Mouse (Mus musculus) lung, adult 2 months (tissue): Measurements from ENCODE around the gene Mrpl4. TPM values are rescaled to one million over a fixed set of nuclear protein-coding genes. Genes with fewer than 3 reads are reported as not detected.

Source experiments
- DNase-seq: peaks from one replicate; pipeline ENCODE4 v3.0.0; 2022
- H3K4me1 ChIP-seq: fragments of 200-500 bp; 2 replicates; pipeline ENCODE4 v1.6.1; 2011; ENCODE audit warnings: low read length; ENCODE audit not compliant: control insufficient read depth, insufficient read depth
- H3K4me3 ChIP-seq: fragments of 200-500 bp; replicated peaks from 2 replicates; pipeline ENCODE3; 2011; ENCODE audit warnings: low read depth, mild to moderate bottlenecking, control low read depth, low read length; ENCODE audit errors: extremely low read depth
- CTCF ChIP-seq: fragments of 200-500 bp; IDR thresholded peaks from 2 replicates; pipeline ENCODE4 v1.5.1; 2011; ENCODE audit warnings: mild to moderate bottlenecking, low read length, control low read depth; ENCODE audit not compliant: insufficient read depth
- POLR2A ChIP-seq: fragments of 200-500 bp; IDR thresholded peaks from 2 replicates; pipeline ENCODE4 v1.6.1; 2011; ENCODE audit warnings: low read depth, mild to moderate bottlenecking, control low read depth, low read length, borderline replicate concordance; ENCODE audit errors: extremely low read depth
- WGBS: fragments of 180-500 bp; shearing (Covaris S2); methylation state at CpG from one replicate; pipeline ENCODE4 v1.1.7; 2018; 5-methylcytosine and 5-hydroxymethylcytosine counted together
- polyA plus RNA-seq: library from polyadenylated mRNA; depleted of rRNA; stranded (reverse); fragments of >200 nt; gene quantifications from 2 replicates; pipeline ENCODE4 v1.2.3, GENCODE M21; 2012

Mrpl4 gene
- polyA plus RNA-seq, 1 experiment, result 130 TPM

DNA sequence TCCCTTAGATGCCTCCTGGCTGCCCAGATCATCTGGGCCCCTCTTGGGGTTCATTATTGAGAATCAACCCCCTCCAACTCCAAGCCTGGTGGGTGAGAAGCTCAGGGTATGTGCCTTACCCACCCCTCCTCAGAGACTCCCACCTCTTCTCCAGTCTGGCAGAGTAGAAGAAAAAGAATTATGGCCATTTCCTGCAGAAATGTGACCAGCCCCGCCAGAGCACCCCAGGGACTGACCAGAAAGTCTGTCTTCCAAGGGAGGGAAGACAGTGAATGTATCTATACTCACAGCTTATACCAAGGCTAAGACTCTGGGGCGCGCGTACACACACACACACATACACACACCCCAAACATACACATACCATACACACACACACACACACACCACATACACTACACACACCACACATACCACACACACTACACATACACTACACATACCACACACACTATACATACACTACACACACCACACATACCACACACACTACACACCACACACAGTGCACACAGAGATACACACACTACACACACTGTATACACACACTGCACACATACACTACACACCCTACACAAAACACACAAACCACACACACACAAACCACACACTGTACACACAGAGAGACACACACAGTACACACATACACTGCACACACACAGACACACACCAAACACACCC is 29.4 kb upstream of the Mrpl4 start:
- 69% methylated on average over 4 of the region's 4 CpGs for WGBS
- no peak for DNase-seq
- no peak for TF ChIP-seq CTCF
- TF ChIP-seq POLR2A, result no peak
- H3K4me3 ChIP-seq, result peak overlapping the region; percentile 4
- H3K4me1 ChIP-seq, result peaks cover 21% of the 10 kb centered on the region

DNA sequence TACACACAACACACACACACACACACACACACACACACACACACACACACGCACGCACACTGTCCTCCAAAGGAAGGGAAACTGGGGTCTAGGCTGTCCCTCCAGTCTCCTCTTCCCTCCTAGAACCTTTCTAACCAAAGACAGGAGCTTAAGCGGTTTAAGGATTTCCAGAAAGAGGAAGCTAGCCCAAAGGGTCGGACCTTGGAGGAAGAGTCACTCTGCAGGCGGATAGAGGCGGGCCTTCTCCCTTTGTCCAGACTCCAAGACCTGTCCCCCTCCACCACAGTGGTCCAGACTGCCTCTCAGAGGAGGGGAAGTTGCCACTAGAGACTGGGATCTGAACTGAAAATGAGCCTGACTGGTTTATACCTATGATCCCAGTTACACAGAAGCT is 28.9 kb upstream of the Mrpl4 start:
- WGBS, result 38% methylated on average over 6 of the region's 6 CpGs
- TF ChIP-seq POLR2A (no peak), CTCF (no peak)
- H3K4me1 ChIP-seq, result peaks cover 21% of the 10 kb centered on the region
- H3K4me3 ChIP-seq, result peak overlapping the region; percentile 4
- no peak for DNase-seq

DNA sequence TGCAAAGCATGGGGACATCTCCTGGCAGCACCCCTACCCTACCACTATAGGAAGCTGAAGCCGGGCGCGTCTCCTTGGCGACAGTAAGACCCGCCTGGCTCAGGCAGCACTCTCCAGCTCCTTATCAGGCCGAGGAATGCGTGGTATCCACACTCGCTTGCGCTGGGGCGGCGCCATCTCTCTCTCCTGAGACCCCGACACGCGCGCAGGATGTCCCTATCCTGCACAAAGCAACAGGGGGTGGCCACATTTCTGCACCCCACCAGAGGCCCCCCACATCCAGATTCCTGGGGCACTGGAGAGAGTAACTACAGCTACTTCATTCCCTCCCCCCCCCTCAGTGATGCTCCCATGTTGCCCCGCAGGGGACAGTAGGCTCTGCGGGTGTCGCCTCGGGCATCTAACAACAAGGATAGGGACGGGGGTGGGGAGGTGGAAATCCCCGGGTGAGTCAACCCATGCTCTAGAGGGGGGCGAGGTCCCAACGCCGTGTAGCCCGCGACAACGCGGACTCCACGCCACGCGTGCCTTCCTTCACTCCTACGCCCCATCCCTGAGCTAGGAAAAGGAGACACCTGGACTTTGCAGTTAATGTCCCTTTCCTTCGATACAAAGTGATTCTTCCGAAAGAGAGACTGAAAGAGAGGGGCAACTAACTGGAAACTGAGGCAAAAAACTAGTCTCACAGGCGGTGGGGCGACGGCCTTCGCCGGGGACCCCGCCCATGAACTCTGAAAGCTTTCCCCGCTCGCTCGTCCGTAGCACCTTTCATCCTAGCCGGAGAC is 26.9 kb upstream of the Mrpl4 start:
- peaks cover 21% of the 10 kb centered on the region for H3K4me1 ChIP-seq
- DNase-seq, result peak; percentile 71
- under 1% methylated on average over 44 of the region's 45 CpGs for WGBS

DNA sequence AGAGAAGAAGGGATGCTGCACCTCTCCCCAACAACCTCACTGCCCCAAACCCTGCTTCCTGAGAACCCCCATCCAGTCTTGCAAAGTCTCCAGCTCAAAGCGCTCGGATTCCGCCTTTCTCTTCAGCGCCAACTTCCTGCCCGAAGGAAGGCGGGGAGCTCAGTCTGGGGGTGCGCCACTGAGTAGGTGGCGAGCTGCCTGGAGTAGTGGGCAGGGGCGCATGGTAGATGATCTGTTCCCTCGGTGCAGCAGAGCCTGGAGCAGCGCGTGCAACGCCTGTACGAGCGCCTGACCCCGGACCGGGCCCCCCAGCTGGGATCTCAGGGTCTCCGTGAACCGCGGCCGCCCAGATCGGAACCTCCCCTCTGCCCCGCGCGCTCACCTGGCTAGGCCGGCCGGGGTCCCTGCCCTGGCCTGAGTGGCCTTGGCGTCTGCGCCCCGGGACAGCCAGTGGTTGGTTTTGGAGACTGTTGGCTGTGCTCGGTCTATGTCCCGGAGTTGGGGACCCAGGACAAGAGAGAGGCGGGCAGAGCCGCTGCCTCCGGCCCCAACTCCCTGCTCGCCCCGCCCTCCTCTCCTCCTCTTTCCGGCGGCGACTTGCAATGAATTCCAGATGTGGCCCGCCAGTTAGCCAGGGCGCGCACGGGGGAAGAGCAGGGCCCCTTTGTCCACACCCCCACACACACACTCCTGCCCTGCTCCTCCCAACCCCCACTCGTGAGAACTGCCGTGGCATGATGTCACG is 26.1 kb upstream of the Mrpl4 start, which contains the start of gene S1pr2:
Gene S1pr2 (minus strand): TSS at position 566 of the 745 bp plus-strand sequence.
- Histone ChIP-seq H3K4me1 (peaks cover 21% of the 10 kb centered on the region), H3K4me3 (peak within 1 kb of the TSS; percentile 89)
- WGBS, result under 1% methylated on average over 46 of the region's 47 CpGs
- TF ChIP-seq CTCF, result no peak
- peak; percentile 74; the same call in 1 of the 2 replicates for TF ChIP-seq POLR2A
- peak; percentile 84 for DNase-seq

More for the DNA sequence above, 26.9 kb upstream of the Mrpl4 start:
- H3K4me3 ChIP-seq, result peak overlapping the region; percentile 89
- TF ChIP-seq POLR2A, result peak; percentile 41; the same call in 1 of the 2 replicates
- TF ChIP-seq CTCF, result no peak

DNA sequence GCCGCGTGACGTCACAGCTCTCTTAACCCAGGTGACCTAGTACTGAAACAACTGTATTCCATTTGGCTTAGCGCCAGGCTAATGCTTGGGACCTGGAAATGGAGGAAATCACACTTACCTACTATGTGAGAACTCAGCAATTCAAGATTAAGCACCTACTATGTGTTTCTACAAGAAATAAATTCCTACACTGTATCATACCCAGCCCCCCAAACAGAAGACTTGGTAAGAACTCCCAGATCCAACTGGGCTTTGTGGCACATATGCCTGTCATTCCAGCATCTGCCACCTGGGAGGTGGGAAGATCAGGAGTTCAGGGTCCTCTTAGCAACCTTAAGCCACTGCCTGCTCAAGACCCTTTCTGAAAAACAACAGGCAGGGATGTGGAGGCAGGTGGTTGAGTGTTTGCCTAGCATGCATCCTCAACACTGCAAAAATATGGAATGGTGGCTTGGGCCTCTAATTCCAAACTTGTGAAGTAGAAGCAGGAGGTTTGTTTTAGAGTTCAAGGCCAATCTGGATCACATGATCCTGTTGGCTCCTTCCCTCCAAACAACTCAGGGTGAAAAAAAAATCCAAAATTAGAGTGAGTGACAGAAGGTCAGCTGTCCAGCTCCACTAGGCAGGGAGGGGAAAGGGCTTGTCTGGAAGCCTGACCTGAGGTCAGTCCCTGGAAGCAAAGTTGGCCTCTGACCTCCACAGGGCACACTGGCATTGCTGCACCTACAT is 25.4 kb upstream of the Mrpl4 start:
- DNase-seq, result no peak
- no peak for TF ChIP-seq POLR2A
- no peak for TF ChIP-seq CTCF
- WGBS, result 2% methylated on average over 4 of the region's 4 CpGs
- Histone ChIP-seq H3K4me3 (peak overlapping the region; percentile 89), H3K4me1 (peaks cover 20% of the 10 kb centered on the region)

DNA sequence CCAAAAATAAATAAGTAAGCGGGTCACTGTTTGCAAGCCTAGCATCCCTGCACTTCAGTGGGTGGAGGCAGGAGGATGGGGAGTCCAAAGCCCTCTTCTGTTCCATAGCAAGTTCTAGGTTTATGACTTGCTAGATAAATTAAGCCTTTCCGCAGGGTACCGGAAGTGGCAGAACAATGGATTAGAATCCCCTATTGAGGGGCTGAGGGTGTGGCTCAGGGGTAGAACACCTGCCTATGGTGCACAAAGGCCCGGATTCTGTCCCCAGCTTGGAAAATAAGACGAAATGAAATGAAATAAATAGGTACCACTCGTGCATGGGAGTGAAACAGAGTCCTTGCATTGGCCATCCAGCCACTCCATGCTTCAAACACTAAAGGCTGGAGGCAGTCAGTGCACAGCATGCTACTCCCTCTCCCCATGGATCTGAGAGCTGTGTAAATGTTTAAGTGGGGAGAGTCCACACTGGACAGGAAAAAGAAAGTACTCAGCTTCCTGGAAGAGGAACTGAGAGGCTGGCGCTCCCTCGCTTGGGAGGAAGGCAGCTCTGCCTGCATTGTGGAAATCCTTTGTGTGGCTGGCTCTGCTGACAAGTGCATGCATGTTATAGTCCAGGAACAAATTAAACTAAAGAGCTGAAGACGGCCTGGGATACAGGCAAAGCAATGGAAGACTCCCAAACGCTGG is 24.0 kb upstream of the Mrpl4 start:
- 26% methylated on average over 10 of the region's 10 CpGs for WGBS
- Histone ChIP-seq H3K4me3 (no peak overlapping the region), H3K4me1 (peaks cover 13% of the 10 kb centered on the region)
- no peak for TF ChIP-seq POLR2A
- no peak for TF ChIP-seq CTCF
- DNase-seq, result no peak

DNA sequence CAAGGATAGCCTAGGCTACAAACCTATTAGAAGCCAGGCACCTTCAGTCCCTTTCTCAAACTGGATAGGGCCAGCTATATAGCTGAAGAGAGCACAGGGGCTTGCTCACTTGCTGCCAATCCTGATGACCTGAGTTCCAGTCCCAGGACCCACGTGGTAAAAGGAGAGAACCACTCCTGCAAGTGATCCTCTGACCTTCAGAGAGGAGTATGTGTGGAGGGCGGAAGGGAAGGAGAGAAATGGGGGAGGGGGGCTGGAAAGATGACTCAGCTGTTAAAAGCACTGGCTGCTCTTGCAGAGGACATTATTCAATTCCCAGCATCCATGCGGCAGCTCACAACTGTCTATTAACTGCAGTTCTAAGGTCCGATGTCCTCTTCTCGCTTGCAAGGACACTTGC is 23.4 kb upstream of the Mrpl4 start:
- no peak for TF ChIP-seq POLR2A
- TF ChIP-seq CTCF, result no peak
- peaks cover 8% of the 10 kb centered on the region; the same call in 1 of the 2 replicates for H3K4me1 ChIP-seq
- WGBS, result 57% methylated on average over 5 of the region's 5 CpGs

DNA sequence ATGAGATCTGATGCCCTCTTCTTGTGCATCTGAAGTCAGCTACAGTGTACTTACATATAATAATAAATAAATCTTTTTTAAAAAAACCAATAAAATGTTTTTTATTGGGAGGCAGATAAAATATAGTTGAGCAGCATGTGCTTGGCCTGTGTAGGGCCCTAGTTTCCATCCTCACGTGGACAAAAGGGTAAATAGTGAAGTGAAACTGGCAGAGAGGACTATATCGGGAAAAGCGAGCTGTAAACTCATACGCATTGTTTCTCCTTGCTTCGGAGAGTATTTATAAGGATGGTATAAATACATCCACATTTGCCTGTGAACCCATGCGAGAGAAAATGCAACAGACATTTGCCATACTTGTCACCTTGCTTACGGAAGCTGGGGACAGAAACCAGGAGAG is 22.8 kb upstream of the Mrpl4 start:
- 81% methylated on average over 7 of the region's 7 CpGs for WGBS
- DNase-seq, result no peak

More for the DNA sequence above, 23.4 kb upstream of the Mrpl4 start:
- no peak for DNase-seq
- no peak overlapping the region for H3K4me3 ChIP-seq

DNA sequence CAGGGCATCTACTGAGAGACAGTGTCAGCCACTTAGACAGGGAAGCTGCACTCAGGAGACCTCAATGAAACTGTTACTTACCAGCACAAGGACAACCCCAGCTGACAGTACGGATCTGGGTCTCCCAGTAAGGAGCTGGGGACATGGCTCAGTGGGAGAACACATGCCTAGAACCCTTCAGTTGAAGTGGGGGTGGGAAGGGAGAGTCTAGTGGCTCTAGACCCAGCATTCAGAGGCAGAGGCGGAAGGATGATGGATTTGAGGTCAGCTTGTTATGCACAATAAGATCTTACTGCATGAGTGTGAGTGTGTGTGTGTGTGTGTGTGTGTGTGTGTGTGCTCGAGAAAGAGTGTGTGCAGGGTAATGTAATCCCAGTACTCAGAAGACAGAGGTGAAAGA is 20.4 kb upstream of the Mrpl4 start:
- no peak for TF ChIP-seq POLR2A
- TF ChIP-seq CTCF, result no peak
- peaks cover under 1% of the 10 kb centered on the region; the same call in 1 of the 2 replicates for H3K4me1 ChIP-seq
- H3K4me3 ChIP-seq, result no peak overlapping the region
- no peak for DNase-seq
- WGBS, result 66% methylated on average over 3 of the region's 3 CpGs

More for the DNA sequence above, 22.8 kb upstream of the Mrpl4 start:
- TF ChIP-seq POLR2A (no peak), CTCF (no peak)
- Histone ChIP-seq H3K4me1 (peaks cover 8% of the 10 kb centered on the region; the same call in 1 of the 2 replicates), H3K4me3 (no peak overlapping the region)
